Mouse (Mus musculus) neutrophil, adult 65 days (primary cell): Measurements from ENCODE around the gene Gja4. TPM values are rescaled to one million over a fixed set of nuclear protein-coding genes. Genes with fewer than 3 reads are reported as not detected.

ENCODE experiments used
- total RNA-seq: library from RNA; stranded (reverse); gene quantifications from 2 replicates; pipeline ENCODE4 v1.2.4, GENCODE M21; 2023

Gene Gja4
- not detected in 2 replicates for total RNA-seq

DNA sequence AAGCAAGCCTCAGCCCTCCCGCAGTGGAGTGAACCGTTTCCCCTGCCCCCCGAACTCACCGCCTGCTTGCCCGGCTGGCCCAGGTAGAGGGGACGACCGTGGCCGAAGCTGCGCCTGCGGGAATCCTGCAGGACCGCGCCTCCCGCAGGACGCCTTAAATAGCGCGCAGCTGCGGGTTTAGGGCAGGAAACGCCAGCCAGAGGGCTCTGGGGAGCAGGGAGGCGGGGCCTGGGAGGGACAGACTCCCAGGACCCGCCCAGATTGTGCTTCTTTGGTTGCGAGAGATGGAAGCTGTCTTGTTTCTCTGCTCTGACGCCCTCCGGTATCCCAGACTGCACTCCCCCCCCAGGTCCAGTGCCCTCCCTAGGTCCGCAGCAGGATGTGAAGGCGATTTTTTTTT, at the start of gene Gja4:
Gene Gja4, minus strand, starts transcription at position 179 of the 400 bp plus-strand sequence.

DNA sequence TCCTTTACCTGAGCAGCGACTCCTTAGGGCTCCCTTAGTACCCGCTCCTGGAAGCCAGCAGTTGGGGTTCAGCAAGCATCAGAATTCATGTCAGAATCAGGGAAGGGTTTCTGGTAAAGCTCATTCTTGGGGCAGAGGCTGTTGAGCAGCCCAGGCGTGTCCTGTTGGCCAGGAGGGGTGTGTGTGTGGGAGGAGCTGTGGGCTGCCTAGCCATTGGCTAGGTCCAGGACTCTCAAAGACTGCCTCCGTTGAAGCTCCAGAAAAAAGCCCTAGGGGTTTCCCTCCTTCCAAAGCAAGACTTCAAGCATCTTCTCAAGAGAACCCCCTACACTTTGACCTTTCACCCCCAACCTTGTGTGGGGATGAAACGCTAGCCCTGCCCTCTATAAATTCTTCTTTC, 44.2 kb upstream of the Gja4 start, which contains the start of gene Gjb5:
Gene Gjb5, minus strand, starts transcription at position 164 of the 400 bp plus-strand sequence.

DNA sequence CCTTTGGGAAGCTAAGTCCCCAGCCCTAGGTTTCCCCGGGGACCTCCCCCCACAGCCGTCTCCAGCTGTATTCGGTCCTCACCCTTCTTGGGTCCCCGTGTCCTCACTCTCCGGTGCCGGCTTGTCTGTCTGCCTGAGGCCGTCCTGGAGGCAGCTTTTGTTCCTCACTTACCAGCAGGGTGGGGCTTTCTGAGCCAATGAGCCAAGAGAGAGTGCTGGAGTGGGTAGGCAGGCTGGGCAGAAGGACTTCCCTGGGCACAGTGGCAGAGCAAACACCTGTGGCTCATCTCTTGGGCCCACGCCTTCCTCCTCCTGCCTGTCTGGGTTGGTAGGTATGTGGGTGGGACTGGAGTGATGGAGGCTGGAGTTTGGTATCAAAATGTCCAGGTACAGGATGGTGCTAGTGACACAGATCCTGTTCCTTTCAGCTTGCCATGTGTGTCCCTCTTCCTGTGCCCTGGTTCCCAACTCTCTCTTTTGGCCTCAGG, 40.2 kb upstream of the Gja4 start, which contains the start of gene Gjb4:
Gene Gjb4, minus strand, starts transcription at position 131 of the 488 bp plus-strand sequence.

DNA sequence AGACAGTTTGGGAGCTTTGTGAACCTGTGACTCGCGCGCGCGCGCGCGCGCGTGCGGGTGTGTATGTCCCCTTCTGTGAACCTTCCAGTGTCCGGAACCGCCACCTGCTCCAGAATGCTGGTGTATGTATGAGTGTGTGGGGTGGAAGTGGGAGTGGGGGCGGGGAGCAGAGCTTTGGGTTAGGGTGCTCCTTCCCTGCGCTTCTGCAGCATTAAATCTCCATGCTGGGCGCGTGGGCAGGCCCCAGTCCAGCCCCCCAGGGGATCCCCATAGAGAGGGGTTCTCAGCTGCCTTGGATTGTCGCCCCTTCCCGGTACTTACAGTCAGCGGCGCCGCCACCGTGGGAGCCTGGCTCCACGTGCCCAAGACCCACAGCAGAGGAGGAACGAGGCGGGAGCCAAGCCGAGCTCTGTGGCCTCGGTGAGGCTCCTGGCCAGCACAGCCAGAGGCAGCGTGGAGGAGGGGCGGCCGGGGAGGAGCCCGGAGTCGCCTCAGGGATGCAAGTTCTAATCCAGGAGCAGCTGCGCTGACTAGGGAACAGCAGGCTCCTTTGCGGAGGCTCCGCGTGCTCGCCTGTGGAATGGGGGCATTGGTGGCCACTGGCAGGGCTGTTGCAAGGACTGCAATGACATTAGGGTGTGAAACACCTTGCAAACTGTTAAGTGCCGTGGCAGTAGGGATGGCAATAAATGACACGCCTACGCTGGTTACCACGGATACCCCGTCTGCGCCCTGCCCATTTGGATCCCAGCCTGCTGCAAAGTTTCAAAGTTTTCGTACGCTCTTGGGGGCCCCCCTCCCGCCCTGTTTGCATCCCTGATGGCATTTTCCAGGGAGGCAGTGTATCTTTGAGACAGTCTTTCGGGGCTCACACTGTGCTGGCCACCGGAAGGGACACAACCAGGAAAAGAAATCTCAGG, 16.6 kb upstream of the Gja4 start, which contains the start of gene Gjb3:
Gene Gjb3, minus strand, starts transcription at position 664 of the 920 bp plus-strand sequence.

Other genes starting within 250 kb of the Gja4 start
- gene Zmym6, start 236.7 kb downstream of the Gja4 start, total RNA-seq, result 4.7 and 5.2 TPM in 2 replicates
- 4.8 and 5.6 TPM in 2 replicates for gene Tmem35b, start 190.3 kb downstream of the Gja4 start, total RNA-seq
- gene Dlgap3, start 144.8 kb downstream of the Gja4 start, total RNA-seq, result not detected in 2 replicates
- gene Smim12, start 70.3 kb downstream of the Gja4 start, total RNA-seq, result 20.0 and 22.5 TPM in 2 replicates
- 1.3 and 1.8 TPM in 2 replicates for gene Gjb3, start 16.8 kb upstream of the Gja4 start, total RNA-seq
- gene Gjb4, start 40.0 kb upstream of the Gja4 start, total RNA-seq, result not detected in 2 replicates
- gene Gjb5, start 44.1 kb upstream of the Gja4 start, total RNA-seq, result not detected in 2 replicates